10 mouse cellular contexts compared by ENCODE assay signal in genomic region chr5:119948399-119948798, GRCm38 (mm10).
A peak's percentile ranks its signal among the peaks of the same experiment; 100 is the strongest.
DNase-seq lines count a peak whose midpoint lies in the region; TF ChIP-seq lines count a peak whose summit lies in the region.
"Had no signal": no experiment of that assay in that cellular context is flagged by ENCODE, and none has a peak within 500 bp of the region (broad histone marks: within the 10 kb centered on the region; RNA-seq: fewer than 3 reads in every experiment).

No protein-coding gene starts in this region.

- no peaks in the 10 kb centered on the region for H3K9me3 ChIP-seq in limb, embryonic 10.5 days (replicated peaks)
- H3K9me3 ChIP-seq: intestine, embryonic 15.5 days; limb, embryonic 13.5 days had no signal

- no peaks in the 10 kb centered on the region for H3K36me3 ChIP-seq in limb, embryonic 10.5 days
- no peaks in the 10 kb centered on the region for H3K36me3 ChIP-seq in thymus, adult 2 months (ENCODE audit: control insufficient read depth, insufficient read depth, low read length)
- H3K36me3 ChIP-seq: intestine, embryonic 15.5 days; limb, embryonic 13.5 days had no signal

- 82% methylated on average over 4 of the region's 4 CpGs for WGBS in limb, embryonic 10.5 days
- 93% methylated on average over 4 of the region's 4 CpGs for WGBS in thymus, adult 2 months

- no peak overlapping the region for H3K27ac ChIP-seq in limb, embryonic 10.5 days
- no peak overlapping the region for H3K27ac ChIP-seq in thymus, adult 2 months (ENCODE audit: control insufficient read depth, insufficient read depth, low read length)
- H3K27ac ChIP-seq: intestine, embryonic 15.5 days; limb, embryonic 13.5 days had no signal

- peaks cover 19% of the 10 kb centered on the region for H3K4me1 ChIP-seq in limb, embryonic 10.5 days
- H3K4me1 ChIP-seq in thymus, adult 2 months (replicated peaks; ENCODE audit: control insufficient read depth, insufficient read depth, low read length): no peaks in the 10 kb centered on the region
- H3K4me1 ChIP-seq: intestine, embryonic 15.5 days had no signal

- TF ChIP-seq CTCF in brain, embryonic 14.5 days (IDR thresholded peaks at IDR 0.05; ENCODE audit: borderline replicate concordance, extremely low read depth, insufficient read depth, insufficient read length): no peak
- TF ChIP-seq CTCF in thymus, adult 2 months (IDR thresholded peaks at IDR 0.05; ENCODE audit: borderline replicate concordance, control insufficient read depth, extremely low read depth, insufficient read depth, low read length, poor library complexity): no peak

- no peaks in the 10 kb centered on the region; the same call in 1 of the 2 replicates for H3K27me3 ChIP-seq in limb, embryonic 10.5 days (ENCODE audit: low read depth, poor library complexity, severe bottlenecking)
- H3K27me3 ChIP-seq in thymus, adult 2 months (ENCODE audit: control insufficient read depth, insufficient read depth, low read length): no peaks in the 10 kb centered on the region
- H3K27me3 ChIP-seq: intestine, embryonic 15.5 days; limb, embryonic 13.5 days had no signal

- TF ChIP-seq POLR2A in brain, embryonic 14.5 days (IDR thresholded peaks at IDR 0.05; ENCODE audit: borderline replicate concordance, extremely low read depth, insufficient read depth, insufficient read length, poor library complexity, severe bottlenecking): no peak
- no peak for TF ChIP-seq POLR2A in thymus, adult 2 months (IDR thresholded peaks at IDR 0.05; ENCODE audit: control insufficient read depth, extremely low read depth, insufficient read depth, low read length, poor library complexity)

- no peak overlapping the region for H3K4me3 ChIP-seq in limb, embryonic 10.5 days
- H3K4me3 ChIP-seq in thymus, adult 2 months (ENCODE audit: control insufficient read depth, insufficient read depth, low read length): no peak overlapping the region
- H3K4me3 ChIP-seq: intestine, embryonic 15.5 days; limb, embryonic 13.5 days had no signal

- peak; percentile 13 for DNase-seq in layer of hippocampus, adult 9-10 months (ENCODE audit: low spot score)
- no peak for DNase-seq in layer of hippocampus, postnatal 36 days
- DNase-seq in brain, embryonic 14.5 days (ENCODE audit: low read depth): peak; percentile 82
- DNase-seq in limb, embryonic 10.5 days (ENCODE audit: low spot score): peak; percentile 44
- DNase-seq in retina, embryonic 14.5 days (ENCODE audit: low spot score): peak; percentile 38
- DNase-seq in kidney, adult 18-20 months: no peak
- no peak for DNase-seq in thymus, adult 2 months
- DNase-seq: lung, postnatal 10 days had no signal

Comparison
In these comparisons a context has a peak if more than half of its experiments do, and no peak if none do; other contexts are left out.
1. DNase-seq: peak in layer of hippocampus, adult 9-10 months (single experiment), brain, embryonic 14.5 days (single experiment), limb, embryonic 10.5 days (single experiment) and retina, embryonic 14.5 days (single experiment); none in layer of hippocampus, postnatal 36 days (0 of 2), kidney, adult 18-20 months (single experiment) and thymus, adult 2 months (single experiment).